Mouse (Mus musculus) ovary, postnatal 14 days (tissue): ENCODE measurements around the gene Hoxa5.

Source experiments
- DNase-seq: peaks from one replicate; pipeline ENCODE4 v3.0.0; 2022; ENCODE audit warnings: low spot score

Hoxa5 gene

DNA sequence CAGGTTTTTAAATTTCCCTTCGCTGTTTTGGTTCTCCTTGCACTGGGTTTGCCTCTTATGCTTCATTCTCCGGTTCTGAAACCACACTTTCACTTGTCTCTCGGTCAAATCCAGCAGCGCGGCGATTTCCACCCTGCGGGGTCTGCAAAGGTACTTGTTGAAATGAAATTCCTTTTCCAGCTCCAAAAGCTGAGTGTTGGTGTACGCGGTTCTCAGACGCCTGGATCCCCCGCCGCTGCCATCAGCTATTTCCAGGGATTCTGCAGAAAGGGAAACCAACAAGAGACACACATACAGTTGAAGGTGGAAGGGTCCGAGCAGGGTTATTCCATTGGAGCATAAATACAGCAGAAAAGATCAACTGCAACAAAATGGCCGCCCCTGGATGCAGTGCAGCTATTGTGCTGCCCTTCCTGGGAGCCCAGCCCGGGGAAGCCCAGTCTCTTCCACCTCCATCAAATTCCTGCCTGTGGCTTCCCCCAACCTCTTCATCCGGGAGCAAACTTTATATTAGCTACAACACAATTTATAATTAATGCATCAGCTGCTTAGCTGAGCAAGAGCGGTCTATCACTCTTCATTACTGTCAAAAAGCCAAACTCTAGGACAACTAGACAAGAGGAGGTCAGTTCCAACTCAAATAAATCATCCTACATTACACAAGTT lies 40.9 kb downstream of the Hoxa5 start:
- no peak for DNase-seq

DNA sequence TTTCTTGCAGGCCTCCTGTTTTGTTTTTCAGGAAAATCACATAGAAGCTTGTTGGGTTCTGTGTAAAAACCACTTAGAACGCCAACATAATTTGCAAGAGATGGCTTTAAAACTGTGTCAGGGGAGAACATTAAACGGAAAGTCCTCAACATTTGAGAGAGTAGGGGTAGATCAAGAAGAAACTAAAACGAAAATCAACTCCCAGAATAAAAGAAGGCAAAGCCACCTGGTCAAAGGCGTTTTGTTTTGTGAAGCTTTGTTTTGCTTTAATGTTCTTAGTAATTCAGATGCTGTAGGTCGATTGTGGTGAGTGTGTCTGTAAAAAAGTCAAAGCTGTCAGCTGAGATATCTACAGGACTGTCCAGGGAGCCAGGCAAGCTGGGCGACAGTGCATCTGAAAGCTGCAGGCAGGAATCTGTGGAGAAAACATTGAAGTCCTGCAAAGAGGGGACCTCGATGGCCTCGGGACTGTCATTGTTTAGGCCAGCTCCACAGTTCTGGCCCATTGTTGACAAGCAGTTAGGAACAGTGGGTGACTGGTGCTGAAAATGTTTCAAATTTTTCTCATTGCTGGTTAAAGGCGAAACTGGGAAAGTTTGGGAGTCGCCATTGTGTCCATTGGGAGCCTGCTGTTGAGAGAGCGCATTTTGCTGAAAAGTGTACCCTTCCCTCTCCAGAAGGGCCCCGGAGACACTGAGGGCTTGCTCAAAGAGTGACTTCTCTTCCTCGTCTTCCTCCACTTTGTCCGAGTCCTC lies 41.6 kb downstream of the Hoxa5 start:
- no peak for DNase-seq

DNA sequence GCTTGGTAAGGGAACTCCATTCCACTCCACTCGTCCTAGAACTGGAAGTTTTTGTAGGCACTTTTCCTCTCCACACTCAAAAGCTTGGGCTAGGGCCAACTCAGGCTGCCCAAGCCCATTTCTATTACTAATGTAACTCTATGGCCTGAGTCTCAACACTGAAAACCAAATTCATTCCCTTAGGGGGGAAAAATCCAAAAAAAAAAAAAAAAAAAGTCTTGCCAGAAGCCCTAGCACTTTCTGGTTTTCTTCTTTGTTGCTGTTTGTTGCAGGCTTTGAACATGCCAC lies 42.4 kb downstream of the Hoxa5 start:
- no peak for DNase-seq

DNA sequence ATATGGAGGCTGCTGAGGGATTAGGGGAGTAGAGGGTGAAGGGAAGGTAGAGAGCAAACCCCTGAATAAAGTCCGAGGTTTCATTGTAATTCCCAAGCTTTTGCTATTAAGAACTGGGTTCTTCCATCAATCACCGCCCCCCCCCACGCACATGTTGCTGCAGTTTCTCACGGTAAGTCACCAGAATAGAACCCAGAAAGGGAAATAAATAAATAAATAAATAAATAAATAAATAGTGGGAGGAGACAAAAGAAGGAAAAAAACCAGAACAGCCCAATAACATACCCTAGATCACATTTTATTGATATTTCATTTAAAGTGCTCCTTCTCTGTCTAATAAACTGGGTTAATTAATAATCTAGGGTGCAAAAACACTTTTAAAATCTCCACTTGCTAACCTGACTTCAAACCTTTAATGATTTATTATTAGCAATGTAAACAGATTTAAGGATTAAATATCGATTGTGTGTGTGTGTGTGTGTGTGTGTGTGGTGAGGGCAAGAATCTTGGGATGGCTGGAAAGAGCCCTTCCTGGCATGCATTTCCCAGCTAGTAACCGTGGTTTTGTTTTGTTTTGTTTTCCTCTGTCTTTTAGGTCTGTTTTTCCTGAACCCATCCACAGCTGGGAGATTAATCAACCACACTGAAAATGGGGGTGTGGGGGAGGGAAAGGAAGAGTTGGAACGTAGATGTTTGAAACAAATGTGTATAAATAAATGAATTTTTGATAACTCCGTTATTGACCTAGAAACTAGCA lies 42.9 kb downstream of the Hoxa5 start:
- no peak for DNase-seq

DNA sequence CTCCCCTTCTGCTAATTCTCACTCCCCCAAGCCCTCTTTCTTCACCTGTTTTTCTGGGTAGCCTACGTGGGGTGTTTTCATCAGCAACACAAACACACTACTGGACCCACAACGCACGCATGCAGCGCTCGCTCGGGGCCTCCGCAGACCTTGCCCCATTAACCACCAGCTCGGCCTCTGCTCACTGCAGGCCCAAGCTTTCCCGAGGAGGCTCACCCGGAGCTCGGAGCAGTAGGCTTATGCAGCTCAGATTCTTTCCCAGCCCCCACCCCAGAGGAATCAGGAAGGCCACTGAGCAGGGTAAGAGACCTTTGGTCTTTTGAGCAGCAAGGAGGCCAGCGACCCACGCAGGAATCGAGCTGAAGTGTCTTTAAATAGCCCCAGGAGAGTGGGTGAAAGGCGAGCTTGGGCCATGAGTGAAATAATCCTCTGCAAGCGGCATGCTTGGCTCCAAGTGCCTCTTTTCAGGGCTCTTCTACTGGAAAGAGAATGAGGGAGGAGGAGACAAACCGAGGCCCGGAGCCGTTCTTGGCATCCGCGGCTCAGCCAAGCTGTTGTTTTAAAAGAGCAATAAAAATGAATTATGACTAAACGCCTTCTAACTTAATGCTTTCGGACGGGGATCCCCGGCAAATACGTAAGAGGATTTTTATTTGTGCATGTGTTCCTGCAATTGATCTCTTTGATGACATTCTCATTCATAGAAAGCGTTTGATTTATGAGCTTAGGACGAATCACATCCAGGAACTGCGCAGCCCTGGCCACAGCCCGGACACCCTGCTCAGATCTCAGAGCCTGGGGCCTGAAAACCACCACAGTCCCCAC lies 43.7 kb downstream of the Hoxa5 start:
- DNase-seq, result no peak

DNA sequence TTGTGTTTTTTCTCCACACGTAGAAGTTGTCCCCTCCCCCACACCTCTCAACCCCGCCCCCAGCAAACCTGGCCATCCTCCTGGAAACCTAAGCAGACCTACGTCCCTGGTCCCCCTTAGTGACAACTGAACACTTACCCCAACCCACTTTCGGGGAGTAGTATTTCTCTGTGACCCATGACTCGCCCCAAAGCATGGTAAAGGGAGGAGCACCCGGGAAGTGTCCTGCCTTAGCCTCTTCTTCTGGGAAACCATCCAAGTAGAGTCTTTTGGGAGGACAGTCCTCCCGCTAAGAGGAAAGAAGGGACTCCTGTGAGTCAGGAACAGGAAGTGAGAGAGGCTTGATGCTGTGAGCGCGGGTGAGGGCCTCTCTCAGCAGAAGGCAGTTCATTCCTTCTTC lies 44.4 kb downstream of the Hoxa5 start:
- DNase-seq, result no peak

DNA sequence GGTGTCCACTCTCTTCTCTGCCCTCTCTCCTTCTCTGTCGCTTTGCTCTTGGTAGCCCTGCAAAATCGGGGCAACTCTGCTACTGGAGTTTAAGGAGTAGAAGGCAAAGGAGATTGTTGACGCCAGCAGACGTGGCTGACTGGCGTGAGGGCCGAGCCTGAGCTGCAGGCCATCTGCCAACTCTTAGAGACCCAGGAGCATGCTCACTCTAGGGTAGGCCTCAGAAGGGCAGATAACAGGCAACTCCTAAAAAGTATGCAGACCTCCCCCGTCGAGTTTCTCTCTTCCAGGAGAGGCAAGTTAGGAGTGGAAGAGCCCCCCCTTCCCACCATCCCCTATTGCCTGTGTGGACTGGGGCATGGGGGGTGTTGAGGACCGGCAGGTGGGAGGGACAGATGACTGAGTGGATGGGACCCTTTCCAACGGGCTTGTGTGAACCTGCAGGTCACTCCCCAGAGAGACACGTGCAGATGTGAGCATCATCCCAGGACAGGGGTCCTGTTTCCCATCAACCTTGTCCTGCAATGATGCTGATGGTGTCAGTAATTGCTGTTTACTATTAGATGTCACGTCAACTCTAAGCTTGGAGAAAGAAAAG lies 45.1 kb downstream of the Hoxa5 start:
- no peak for DNase-seq

DNA sequence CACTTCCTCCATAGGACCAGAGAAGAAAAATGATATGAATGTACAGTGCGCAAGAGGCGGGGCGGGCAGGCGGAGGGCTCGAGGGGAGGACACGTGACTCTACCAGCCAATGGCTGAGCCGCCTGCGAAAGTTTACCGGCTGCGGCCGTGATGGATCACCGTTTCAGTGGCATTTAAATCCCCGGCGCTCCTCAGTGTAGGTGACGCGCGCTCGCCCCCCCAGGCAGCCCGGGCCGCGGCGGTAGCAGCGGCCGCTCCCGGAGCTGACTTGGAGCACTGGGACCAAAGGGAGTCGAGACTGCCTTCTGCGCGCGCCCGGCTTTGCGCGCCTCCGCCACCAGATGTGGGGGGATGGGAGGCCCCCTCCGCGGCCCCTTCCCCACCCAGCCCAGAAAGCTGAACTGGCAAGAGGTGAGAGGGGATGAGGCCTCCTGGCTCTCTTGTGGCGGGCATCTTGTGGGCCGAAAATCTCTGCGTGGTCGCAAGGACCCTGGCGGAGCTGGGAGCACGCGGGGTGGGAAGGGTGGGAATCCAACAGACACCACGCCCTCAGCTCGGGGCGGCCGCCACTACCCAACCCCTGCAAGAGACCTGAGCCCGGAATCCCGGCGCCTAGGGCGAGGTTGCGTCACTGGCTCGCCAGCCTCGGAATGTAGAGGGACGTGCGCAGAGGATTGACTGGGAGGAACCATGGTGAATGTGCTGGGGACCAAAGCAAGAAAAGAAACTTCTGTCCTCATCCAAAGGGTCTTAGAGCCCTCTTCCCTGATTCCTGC lies 45.9 kb downstream of the Hoxa5 start, which contains the start of gene Hoxa1:
Hoxa1 (minus strand) TSS at position 42 of the 776 bp plus-strand sequence.
- no peak for DNase-seq

DNA sequence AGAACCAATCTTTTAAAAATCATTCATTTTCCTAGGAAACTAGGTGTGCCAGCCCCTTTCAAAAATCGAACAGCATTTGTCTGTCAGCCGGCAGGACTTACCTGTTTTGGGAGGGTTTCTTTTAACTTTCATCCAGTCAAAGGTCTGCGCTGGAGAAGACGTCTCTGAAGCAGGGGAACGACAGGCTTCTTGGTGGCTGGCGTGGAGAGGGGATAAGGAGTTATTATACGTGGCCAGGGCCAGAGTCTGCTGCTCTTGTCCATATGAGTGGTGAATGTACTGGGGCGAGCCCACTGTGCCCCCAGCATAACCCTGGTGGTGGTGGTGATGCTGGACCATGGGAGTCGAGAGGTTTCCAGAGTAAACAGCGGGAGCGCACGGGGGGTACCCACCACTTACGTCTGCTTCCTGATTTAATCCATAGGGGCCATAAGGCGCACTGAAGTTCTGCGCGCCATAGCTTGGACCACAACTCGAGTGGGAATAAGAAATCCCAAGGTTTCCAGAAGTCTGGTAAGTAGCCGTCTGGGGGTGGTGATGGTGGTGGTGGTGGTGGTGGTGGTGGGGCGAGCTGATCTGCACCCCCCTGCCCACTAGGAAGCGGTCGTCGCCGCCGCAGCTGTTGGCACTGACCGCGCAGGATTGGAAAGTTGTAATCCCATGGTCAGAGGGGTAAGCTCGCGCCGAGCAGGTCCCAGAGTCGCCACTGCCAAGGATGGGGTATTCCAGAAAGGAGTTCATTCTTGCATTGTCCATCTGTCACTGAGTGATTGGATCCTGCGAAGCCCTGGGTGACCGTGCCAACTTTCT lies 46.7 kb downstream of the Hoxa5 start:
- no peak for DNase-seq

DNA sequence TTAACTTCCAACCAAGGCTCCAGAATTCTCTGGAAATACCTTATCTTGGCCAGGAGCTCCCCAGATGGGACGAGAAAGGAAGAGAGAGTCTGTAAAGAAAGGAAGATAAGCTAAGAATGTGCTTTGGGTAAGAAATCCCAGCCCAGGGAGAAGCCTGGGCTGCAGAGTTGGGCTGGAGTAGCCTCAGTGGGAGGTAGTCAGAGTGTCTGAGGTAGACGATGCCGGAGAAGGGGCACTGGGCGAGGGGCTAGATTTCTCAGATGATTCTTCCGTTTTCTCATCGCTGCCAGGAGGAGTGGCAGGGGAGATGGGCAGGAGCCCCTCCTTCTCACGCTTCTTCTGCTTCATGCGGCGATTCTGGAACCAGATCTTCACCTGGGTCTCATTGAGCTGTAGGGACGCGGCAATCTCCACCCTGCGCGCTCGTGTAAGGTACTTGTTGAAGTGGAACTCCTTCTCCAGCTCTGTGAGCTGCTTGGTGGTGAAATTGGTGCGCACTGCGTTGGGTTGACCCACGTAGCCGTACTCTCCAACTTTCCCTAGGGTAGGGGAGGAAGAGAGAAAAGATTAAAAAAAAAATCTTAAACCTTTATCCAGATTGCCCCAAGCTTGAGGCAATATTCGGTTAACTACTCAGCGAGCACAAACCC lies 47.7 kb downstream of the Hoxa5 start:
- DNase-seq, result no peak

DNA sequence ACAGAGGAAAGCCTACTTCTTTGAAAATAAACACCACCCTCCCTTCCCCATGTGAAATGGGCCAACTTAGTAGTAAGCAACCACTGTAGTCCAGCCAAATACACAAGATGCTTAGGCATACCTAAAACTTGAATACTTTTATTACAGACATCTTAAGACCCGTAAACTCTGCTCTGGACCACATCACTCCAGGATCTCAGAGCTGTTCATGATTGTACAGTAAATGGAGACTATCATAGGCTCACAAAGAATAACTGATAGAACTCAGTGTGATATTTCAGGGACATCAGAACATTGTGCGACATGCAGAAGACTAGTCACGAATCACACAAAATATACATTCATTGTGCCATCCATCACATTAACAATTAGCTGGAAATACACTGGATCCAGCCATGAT lies 48.9 kb downstream of the Hoxa5 start:
- DNase-seq, result no peak

DNA sequence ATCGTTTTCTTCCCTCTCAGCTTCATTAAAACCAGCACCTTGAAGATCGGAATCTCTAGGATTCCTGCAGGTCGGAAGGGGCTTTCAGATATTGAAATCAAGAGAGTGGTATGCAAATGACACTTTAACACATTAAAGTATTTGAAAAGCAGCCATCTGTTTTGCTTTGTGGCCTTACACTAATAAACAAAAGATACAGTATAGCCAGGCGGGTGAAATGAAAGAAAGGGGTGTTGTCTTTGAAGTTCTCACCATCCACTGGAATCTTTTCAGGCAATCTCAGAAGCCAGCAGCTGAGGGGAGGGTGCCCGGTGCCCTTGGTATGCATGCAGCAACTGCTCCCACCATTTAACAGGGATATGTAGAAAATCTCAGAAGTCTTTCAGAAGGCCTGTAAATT lies 50.3 kb downstream of the Hoxa5 start:
- no peak for DNase-seq

DNA sequence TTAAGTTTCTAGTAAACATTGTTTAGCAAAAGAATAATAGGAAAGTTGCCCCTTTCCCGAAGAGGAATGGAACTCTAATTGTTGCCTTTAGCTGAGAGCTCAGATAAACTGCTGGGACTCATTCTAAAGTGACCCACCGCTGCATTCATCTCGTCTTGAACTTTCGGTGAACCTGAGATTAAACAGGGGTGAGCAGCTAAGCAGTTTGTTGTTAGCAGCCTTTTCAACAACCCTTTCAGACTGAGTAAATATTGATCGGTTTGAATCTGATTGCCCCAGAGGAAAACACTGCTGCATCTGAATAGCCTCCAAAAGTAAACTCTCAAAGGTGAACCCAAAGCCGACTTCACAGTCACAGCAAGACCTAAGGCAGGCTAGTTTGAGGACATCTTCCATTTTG lies 51.1 kb downstream of the Hoxa5 start:
- DNase-seq, result no peak

DNA sequence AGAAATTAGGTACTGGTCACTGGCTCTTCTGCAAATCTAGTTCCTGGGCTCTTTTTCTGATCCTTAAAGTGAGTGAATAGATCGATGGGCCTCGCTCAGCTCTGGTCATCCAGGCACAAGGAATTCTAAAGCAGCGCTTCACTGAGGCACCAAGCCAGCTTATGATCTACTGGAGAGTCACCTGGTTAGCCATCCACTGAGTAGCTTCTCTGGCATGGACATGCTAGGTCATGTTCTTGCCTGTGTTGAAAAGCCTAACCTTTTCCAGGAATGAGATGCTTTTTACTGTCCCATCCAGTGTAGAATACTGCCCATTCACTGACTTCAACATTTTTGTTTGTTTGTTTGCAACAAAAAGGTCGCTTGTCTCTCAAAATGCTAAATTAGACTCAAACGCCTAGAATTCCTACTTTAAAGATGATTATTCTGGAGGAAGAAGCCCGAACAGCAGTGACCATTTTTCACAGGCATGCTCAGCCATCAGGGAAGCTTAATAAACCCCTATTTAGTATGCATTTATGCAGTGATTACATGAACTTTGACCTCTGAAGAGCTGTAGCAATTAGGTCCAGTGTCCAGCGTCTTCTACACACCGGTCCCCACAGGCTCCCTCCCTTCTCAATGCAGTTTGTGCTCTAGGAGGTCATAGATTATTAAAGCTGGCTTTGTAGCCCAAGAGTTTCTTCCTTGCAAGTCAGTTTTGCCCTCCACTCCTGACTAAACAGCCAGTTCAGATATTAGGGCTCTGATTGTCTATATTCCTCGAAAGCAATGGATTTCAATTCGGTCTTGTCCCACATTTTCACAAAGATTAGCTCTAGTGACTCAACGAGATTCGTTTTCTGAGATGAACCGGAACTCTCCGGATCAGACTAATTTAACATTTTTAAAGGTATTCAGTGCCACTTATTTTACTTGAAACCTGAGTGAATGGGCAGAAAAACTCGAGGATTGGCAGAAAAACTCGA lies 51.9 kb downstream of the Hoxa5 start:
- no peak for DNase-seq
